Mouse (Mus musculus): ENCODE data around the gene Ptpn14.

Ptpn14 gene

GRCm38 (mm10) chr1:189868036-189868435, 140.0 kb downstream of the Ptpn14 start:
- DNase-seq = peak in 1 of 2 experiments; percentile 52

- DNase-seq = peak in 1 of 2 experiments; percentile 44
These were observed 141.7 kb downstream of the Ptpn14 start for GRCm38 (mm10) chr1:189869651-189870270.

- no peak for DNase-seq
These were observed 142.5 kb downstream of the Ptpn14 start for GRCm38 (mm10) chr1:189870539-189870938.

GRCm38 (mm10) chr1:189871625-189872024, 143.6 kb downstream of the Ptpn14 start:
- DNase-seq = no peak

- DNase-seq = no peak
These were observed 144.0 kb downstream of the Ptpn14 start for GRCm38 (mm10) chr1:189872050-189872449.

- DNase-seq = no peak
These were observed 145.5 kb downstream of the Ptpn14 start for GRCm38 (mm10) chr1:189873591-189873990.

GRCm38 (mm10) chr1:189875439-189875861, 147.4 kb downstream of the Ptpn14 start:
- DNase-seq = peak; percentile 54 to 64

- DNase-seq = no peak
These were observed 148.1 kb downstream of the Ptpn14 start for GRCm38 (mm10) chr1:189876162-189876561.

GRCm38 (mm10) chr1:189879212-189879611, 151.1 kb downstream of the Ptpn14 start:
- no peak for DNase-seq

GRCm38 (mm10) chr1:189879965-189880364, 151.9 kb downstream of the Ptpn14 start:
- peak; percentile 72 to 86 for DNase-seq

GRCm38 (mm10) chr1:189880745-189881144, 152.7 kb downstream of the Ptpn14 start:
- DNase-seq = no peak

- DNase-seq = peak; percentile 69 to 71
These were observed 154.8 kb downstream of the Ptpn14 start for GRCm38 (mm10) chr1:189882886-189883285.

GRCm38 (mm10) chr1:189883531-189884170, 155.6 kb downstream of the Ptpn14 start:
- DNase-seq = peak; percentile 76 to 78

GRCm38 (mm10) chr1:189884951-189885350, 156.9 kb downstream of the Ptpn14 start:
- no peak for DNase-seq

- DNase-seq = no peak
These were observed 157.9 kb downstream of the Ptpn14 start for GRCm38 (mm10) chr1:189885975-189886374.

GRCm38 (mm10) chr1:189887518-189887917, 159.4 kb downstream of the Ptpn14 start:
- DNase-seq = peak; percentile 76 to 77

GRCm38 (mm10) chr1:189888749-189889148, 160.7 kb downstream of the Ptpn14 start:
- no peak for DNase-seq

- no peak for DNase-seq
These were observed 166.1 kb downstream of the Ptpn14 start for GRCm38 (mm10) chr1:189894191-189894590.

GRCm38 (mm10) chr1:189897861-189898260, 169.8 kb downstream of the Ptpn14 start:
- no peak for DNase-seq

GRCm38 (mm10) chr1:189898708-189899107, 170.6 kb downstream of the Ptpn14 start:
- no peak for DNase-seq

- DNase-seq = peak; percentile 39 to 64
These were observed 171.5 kb downstream of the Ptpn14 start for GRCm38 (mm10) chr1:189899526-189899925.

- DNase-seq = no peak
These were observed 174.3 kb downstream of the Ptpn14 start for GRCm38 (mm10) chr1:189902413-189902812.

GRCm38 (mm10) chr1:189903169-189903568, 175.1 kb downstream of the Ptpn14 start:
- no peak for DNase-seq

- DNase-seq = peak; percentile 89 to 90
These were observed 182.7 kb downstream of the Ptpn14 start for GRCm38 (mm10) chr1:189910685-189911345.

All from kidney, postnatal 25 days (tissue).